Mouse (Mus musculus) liver, adult 2 months (tissue): ENCODE data around the gene Lcor. TPM values are rescaled to one million over a fixed set of nuclear protein-coding genes. Genes with fewer than 3 reads are reported as not detected.

ENCODE experiments used
- DNase-seq: peaks from one replicate; pipeline ENCODE4 v3.0.0-alpha.2; 2011; ENCODE audit warnings: low read depth, low spot score; ENCODE audit errors: extremely low read depth
- H3K27ac ChIP-seq: fragments of 200-500 bp; replicated peaks from 2 replicates; pipeline ENCODE4 v1.5.1; 2012; ENCODE audit warnings: low read depth, mild to moderate bottlenecking, control low read depth, inconsistent platforms, low read length; ENCODE audit not compliant: insufficient read depth
- H3K27me3 ChIP-seq: fragments of 200-500 bp; 2 replicates; pipeline ENCODE4 v1.6.1; 2012; ENCODE audit warnings: mild to moderate bottlenecking, moderate library complexity, low read length, inconsistent platforms; ENCODE audit not compliant: control insufficient read depth, insufficient read depth
- H3K36me3 ChIP-seq: fragments of 200-500 bp; 2 replicates; pipeline ENCODE4 v1.6.1; 2012; ENCODE audit warnings: low read length, inconsistent platforms; ENCODE audit not compliant: control insufficient read depth, insufficient read depth
- H3K4me1 ChIP-seq: fragments of 200-500 bp; 2 replicates; pipeline ENCODE4 v1.6.1; 2011; ENCODE audit warnings: low read length; ENCODE audit not compliant: control insufficient read depth, insufficient read depth
- H3K4me3 ChIP-seq: fragments of 200-500 bp; 2 replicates; pipeline ENCODE4 v1.5.1; 2011; ENCODE audit warnings: low read depth, mild to moderate bottlenecking, control low read depth, low read length, moderate library complexity; ENCODE audit not compliant: insufficient read depth
- H3K79me2 ChIP-seq: fragments of 200-500 bp; 2 replicates; pipeline ENCODE4 v1.6.1; 2012; ENCODE audit warnings: inconsistent platforms, mild to moderate bottlenecking, low read length, moderate library complexity; ENCODE audit not compliant: control insufficient read depth, insufficient read depth
- H3K9ac ChIP-seq: fragments of 200-500 bp; 2 replicates; pipeline ENCODE4 v1.6.1; 2012; ENCODE audit warnings: low read depth, mild to moderate bottlenecking, control low read depth, inconsistent platforms, low read length
- CTCF ChIP-seq: fragments of 200-500 bp; IDR thresholded peaks from 2 replicates; pipeline ENCODE4 v1.5.1; 2011; ENCODE audit warnings: low read depth, low read length, control low read depth
- POLR2A ChIP-seq: fragments of 200-500 bp; IDR thresholded peaks from 2 replicates; pipeline ENCODE4 v1.6.1; 2011; ENCODE audit warnings: low read length, control low read depth; ENCODE audit not compliant: insufficient read depth; ENCODE audit errors: extremely low read depth
- WGBS: fragments of 180-500 bp; shearing (Covaris S2); methylation state at CpG from one replicate; pipeline ENCODE4 v1.1.7; 2018; 5-methylcytosine and 5-hydroxymethylcytosine counted together
- polyA plus RNA-seq: library from polyadenylated mRNA; depleted of rRNA; stranded (reverse); fragments of >200 nt; gene quantifications from 2 replicates; pipeline ENCODE4 v1.2.3, GENCODE M21; 2012
- total RNA-seq: library from RNA; depleted of rRNA; stranded (reverse); fragments of >200 nt; gene quantifications from 2 replicates; pipeline ENCODE4 v1.2.3, GENCODE M21; 2014

The Lcor gene
- total and polyA plus RNA-seq, 2 experiments, result 2.3 to 17.1 TPM

DNA sequence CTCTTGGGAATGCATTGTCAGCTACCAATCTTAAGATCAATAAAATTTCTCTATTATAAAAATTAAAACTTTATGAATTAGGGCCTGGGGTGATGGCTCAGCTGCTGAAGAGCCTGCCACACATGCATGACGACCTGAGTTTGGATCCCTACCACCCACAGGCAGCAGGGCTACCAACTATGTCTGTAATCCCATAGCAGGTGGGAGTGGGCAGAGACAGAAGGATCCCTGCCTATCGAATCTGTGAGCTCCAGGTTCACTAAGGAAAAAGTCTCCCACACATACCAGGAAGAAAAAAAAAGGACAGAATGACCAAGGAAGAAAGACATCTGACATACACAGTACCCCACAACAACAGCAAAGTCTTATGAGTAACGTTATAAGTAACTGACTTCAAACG, 74.5 kb downstream of the Lcor start:
- H3K4me1 ChIP-seq, result peaks cover 5% of the 10 kb centered on the region; the same call in 1 of the 2 replicates
- H3K27ac ChIP-seq, result no peak overlapping the region
- H3K27me3 ChIP-seq, result no peaks in the 10 kb centered on the region
- WGBS, result 93% methylated on average over 4 of the region's 4 CpGs
- H3K36me3 ChIP-seq, result peaks cover 34% of the 10 kb centered on the region
- no peak overlapping the region for H3K9ac ChIP-seq
- H3K4me3 ChIP-seq, result no peak overlapping the region
- no peaks in the 10 kb centered on the region; the same call in 1 of the 2 replicates for H3K79me2 ChIP-seq
- no peak for TF ChIP-seq POLR2A
- no peak for TF ChIP-seq CTCF
- no peak for DNase-seq

DNA sequence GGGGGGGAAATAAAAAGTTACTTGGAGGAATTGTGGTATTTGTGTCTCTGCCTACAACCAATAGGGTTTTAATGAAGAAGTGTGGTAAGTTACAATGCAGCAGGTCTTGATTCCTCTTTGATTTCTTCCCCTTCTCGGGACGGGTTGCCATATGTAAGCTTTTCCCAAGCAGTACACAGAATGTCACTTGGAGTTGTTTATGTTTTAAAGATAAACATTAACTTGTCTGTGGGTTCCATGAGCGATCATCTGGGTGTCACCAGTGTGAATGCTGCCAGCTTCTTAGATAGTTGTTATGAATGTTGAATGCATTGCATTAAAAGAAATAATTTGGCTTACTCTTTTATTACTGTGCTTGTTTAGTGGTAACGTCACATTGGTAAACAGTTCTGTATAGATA, 75.1 kb downstream of the Lcor start:
- H3K4me1 ChIP-seq, result peaks cover 5% of the 10 kb centered on the region; the same call in 1 of the 2 replicates
- H3K79me2 ChIP-seq, result no peaks in the 10 kb centered on the region; the same call in 1 of the 2 replicates
- H3K27me3 ChIP-seq, result no peaks in the 10 kb centered on the region
- no peak overlapping the region for H3K9ac ChIP-seq
- peaks cover 34% of the 10 kb centered on the region for H3K36me3 ChIP-seq
- no peak overlapping the region for H3K27ac ChIP-seq
- no peak for DNase-seq
- H3K4me3 ChIP-seq, result no peak overlapping the region
- TF ChIP-seq POLR2A (no peak), CTCF (no peak)
- WGBS, result 77% methylated on average over 4 of the region's 4 CpGs

DNA sequence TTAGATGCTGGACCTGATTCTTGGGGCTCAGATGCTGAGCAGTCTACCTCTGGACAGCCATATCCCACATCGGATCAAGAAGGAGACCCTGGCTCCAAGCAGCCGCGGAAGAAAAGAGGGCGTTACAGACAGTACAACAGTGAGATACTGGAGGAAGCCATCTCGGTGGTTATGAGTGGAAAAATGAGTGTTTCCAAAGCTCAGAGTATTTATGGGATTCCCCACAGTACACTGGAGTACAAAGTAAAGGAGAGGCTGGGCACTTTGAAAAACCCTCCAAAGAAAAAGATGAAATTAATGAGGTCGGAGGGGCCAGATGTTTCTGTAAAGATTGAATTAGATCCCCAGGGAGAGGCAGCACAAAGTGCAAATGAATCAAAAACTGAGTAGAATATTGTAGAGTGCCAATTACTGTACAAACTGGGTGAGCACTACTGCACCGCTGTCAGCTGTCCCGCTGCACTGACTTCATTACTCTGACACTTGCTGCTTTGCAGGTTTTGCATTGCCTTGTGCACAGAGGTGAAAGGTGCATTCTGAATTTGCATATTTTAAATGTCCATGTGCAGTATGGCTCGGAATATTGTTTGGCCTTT, 76.6 kb downstream of the Lcor start:
- no peak overlapping the region for H3K27ac ChIP-seq
- no peak overlapping the region for H3K4me3 ChIP-seq
- H3K36me3 ChIP-seq, result peaks cover 34% of the 10 kb centered on the region
- H3K79me2 ChIP-seq, result no peaks in the 10 kb centered on the region; the same call in 1 of the 2 replicates
- 95% methylated on average over 9 of the region's 9 CpGs for WGBS
- H3K9ac ChIP-seq, result no peak overlapping the region
- TF ChIP-seq CTCF (no peak), POLR2A (no peak)
- DNase-seq, result no peak
- peaks cover 5% of the 10 kb centered on the region; the same call in 1 of the 2 replicates for H3K4me1 ChIP-seq
- H3K27me3 ChIP-seq, result no peaks in the 10 kb centered on the region

DNA sequence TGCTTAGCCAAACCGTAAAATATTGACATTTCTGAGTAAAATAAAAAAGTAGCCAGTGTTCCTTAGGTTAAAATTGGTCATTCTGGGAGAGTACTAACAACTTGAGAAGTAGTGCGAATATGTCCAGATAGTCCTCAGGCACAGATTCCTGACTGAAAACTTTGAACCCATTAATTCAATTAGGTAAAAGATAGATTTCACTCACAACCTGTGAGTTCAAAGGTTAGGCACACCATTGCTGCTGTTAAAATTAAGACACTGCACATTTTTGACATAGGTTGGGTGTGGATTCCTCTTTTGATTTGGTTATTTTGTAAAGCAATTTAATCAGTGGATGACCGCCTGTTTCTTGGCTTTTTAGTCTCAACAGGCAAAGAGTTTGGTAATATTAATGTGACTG, 78.4 kb downstream of the Lcor start:
- TF ChIP-seq CTCF (no peak), POLR2A (no peak)
- Histone ChIP-seq H3K27me3 (no peaks in the 10 kb centered on the region), H3K27ac (no peak overlapping the region), H3K4me3 (no peak overlapping the region), H3K79me2 (no peaks in the 10 kb centered on the region; the same call in 1 of the 2 replicates), H3K9ac (no peak overlapping the region), H3K36me3 (peaks cover 27% of the 10 kb centered on the region), H3K4me1 (peaks cover 5% of the 10 kb centered on the region; the same call in 1 of the 2 replicates)
- peak; percentile 65 for DNase-seq
- WGBS, result 70% methylated on average over 3 of the region's 3 CpGs

DNA sequence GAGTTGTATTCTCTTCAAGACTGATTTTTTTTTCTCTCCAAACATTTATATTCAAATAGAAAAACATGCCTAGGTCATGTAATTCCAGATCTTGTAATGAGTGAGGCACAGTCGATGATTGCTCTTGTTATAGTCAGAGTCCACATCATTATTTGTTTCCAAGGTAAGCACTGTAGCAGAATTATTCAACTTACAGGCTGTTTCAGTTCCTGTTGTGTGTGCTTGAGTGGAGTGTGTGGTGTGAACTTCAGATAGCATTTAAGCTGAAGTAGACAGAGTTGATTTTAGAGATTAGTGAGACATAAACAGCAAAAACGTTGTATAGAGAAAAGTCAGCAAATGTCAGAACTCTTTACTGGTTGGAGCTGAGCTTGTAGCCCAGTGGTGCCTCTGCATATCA, 86.4 kb downstream of the Lcor start:
- H3K36me3 ChIP-seq, result no peaks in the 10 kb centered on the region
- H3K4me1 ChIP-seq, result peaks cover 6% of the 10 kb centered on the region
- H3K27me3 ChIP-seq, result no peaks in the 10 kb centered on the region
- TF ChIP-seq CTCF (no peak), POLR2A (no peak)
- no peak overlapping the region for H3K4me3 ChIP-seq
- no peaks in the 10 kb centered on the region for H3K79me2 ChIP-seq
- H3K9ac ChIP-seq, result no peak overlapping the region
- no peak overlapping the region for H3K27ac ChIP-seq
- DNase-seq, result no peak
- WGBS, result 40% methylated on average over 2 of the region's 2 CpGs

DNA sequence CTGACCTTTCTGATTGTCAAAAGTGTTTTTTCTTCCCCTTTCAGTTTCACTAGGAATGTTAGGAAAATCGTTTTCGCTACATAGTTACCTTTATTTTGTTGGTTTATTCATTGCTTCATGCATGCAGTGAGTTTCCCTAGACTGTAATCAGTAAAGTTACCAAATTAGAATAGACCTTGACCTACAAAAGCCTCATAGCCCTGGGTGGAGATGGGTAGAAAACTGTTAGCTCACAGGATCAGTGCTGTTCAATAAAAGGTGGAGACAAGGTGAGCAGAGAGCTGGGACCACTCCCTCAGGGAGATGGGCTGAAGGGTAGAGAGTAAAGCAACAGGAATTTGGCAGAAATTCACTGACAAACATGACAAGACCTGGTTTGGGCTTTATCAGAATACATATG, 91.3 kb downstream of the Lcor start:
- peak; percentile 84 for DNase-seq
- TF ChIP-seq POLR2A (no peak), CTCF (no peak)
- no peaks in the 10 kb centered on the region for H3K27me3 ChIP-seq
- no peaks in the 10 kb centered on the region for H3K79me2 ChIP-seq
- H3K27ac ChIP-seq, result no peak overlapping the region
- no peaks in the 10 kb centered on the region for H3K36me3 ChIP-seq
- H3K4me1 ChIP-seq, result peaks cover 12% of the 10 kb centered on the region
- 25% methylated on average over 2 of the region's 2 CpGs for WGBS
- H3K4me3 ChIP-seq, result no peak overlapping the region
- H3K9ac ChIP-seq, result no peak overlapping the region
